Mouse (Mus musculus): ENCODE results near the gene Polr1c.
A peak's percentile ranks its signal among the peaks of the same experiment; 100 is the strongest.

The Polr1c gene

DNA sequence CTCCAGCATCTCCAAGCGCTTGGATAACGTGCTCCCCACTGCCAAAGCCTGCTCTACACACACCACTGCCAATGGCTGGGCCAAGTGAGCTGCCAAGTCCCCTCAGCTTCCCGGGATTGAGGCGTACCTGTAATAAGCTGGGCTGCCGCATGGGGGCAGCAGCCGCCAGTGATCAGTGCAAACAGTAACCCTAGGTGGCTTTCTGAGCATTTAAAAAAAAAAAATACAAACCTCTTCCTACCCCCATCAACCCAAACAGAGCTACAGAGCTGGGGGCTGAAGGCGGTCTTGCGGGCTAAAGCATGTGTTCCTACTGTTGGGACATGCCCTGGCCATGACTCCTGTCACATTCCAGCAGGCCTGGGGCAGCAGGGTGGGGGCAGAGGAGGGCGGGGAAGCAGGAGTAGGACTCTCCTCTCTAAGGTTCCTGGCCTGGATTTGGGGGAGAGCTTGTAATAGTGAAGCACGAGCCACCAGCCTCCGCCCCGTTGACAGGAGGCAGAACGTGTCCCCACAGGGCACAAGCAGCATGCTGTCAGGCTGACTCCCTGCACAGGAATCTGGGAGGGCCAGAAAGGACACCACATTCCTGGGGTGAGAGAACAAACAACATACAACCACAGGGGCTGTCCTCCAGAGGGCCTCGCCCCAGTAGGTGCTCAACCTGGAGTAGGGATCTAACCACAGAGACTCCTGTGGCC is 18.2 kb upstream of the Polr1c start:
- peak; percentile 71 for DNase-seq (ENCODE audit: low read depth, low spot score)

- no peak for DNase-seq (ENCODE audit: low read depth, low spot score)
These were observed 17.6 kb upstream of the Polr1c start for GRCm38 (mm10) chr17:46265502-46265901.

DNA sequence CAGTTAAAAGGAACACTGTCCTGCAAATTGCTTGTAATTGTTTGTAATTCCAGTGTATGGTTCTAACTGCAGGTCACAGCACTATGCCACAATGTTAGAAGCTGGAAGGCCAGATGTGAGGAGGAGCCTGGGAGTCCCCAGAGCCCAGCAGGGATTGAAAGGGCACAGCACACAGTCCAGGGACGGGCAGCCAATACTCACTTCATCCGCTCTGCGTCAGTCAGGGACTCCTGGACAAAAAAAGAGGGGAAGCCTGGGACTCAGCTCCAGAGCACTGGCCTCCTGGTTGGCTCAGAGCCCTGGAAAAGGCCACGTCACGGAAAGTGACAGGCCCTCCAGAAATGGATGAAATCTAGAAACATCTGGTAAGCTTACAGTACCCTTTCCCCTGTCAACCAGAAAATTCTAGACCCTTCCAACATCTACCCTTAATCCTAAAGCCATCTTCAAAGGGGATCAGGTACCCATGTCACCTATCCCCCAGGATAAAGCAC is 14.4 kb upstream of the Polr1c start:
- DNase-seq (ENCODE audit: low read depth, low spot score) = no peak

GRCm38 (mm10) chr17:46259675-46260074 is 11.8 kb upstream of the Polr1c start:
- DNase-seq (ENCODE audit: low read depth, low spot score) = no peak

GRCm38 (mm10) chr17:46258279-46259053 is 10.6 kb upstream of the Polr1c start:
- DNase-seq (ENCODE audit: low read depth, low spot score) = no peak

DNA sequence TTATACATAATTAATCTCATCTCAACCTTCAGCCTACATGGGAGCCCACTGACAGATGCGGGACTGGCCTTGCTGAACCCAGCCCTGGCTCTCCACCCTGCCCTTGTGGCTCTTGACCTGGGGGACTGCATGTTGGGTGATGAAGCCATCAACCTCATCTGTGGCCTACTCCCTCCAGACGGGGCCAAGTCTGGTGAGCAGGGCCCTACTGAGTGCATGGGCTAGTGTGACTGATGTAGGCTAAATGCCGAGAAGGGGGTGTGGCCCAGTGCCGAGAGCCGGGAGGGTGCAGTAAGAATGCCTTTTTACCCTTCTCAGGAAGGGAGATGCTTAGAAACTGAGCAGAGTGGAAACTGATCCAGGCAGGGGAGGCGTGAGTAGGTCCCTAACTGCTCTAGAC is 7.3 kb upstream of the Polr1c start:
- no peak for DNase-seq (ENCODE audit: low read depth, low spot score)

- DNase-seq (ENCODE audit: low read depth, low spot score) = no peak
These were observed 6.3 kb upstream of the Polr1c start for GRCm38 (mm10) chr17:46254106-46254505.

GRCm38 (mm10) chr17:46253452-46254084 is 5.7 kb upstream of the Polr1c start, which contains the start of gene Lrrc73:
Gene Lrrc73, plus strand, starts transcription at chr17:46253531.
- peak; percentile 84 for DNase-seq (ENCODE audit: low read depth, low spot score)

DNA sequence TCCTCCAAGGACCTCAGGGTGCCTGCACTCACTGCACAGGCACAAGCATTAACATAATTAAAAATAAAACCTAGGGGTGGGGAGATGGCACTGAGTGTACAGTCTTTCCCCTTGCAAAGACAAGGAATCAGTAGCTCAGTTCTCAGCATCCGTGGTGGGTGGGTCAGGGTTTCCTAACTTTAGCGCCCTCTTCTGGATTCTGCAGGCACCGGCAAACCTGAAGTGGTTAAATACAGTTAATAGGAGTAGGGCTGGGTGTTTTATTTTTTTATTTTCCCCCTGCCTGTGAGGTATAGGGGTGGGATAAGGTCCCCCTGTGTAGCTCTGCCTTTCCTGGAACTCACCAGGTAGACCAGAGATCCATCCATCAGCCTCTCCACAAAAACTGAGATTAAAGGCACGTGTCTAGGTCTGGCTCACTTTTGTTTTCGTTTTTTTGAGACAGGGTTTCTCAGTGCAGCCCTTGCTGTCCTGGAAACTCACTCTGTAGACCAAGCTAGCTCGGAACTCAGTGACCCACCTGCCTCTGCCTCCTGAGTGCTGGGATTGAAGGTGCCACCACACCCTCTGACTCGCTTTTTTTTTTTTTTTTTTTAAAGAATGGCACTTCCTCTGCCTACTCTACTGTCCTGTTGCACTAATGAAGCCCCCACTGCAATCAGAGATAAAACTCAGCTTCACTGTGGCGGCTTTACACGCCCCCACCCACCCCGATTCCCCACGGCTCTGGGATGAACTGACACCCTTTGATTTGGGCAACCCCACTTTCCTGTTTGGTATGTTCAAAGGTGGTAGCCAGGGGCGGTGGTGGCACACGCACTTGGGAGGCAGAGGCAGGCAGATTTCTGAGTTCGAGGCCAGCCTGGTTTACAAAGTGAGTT is 5.0 kb upstream of the Polr1c start:
- DNase-seq (ENCODE audit: low read depth, low spot score) = peak; percentile 65

- DNase-seq (ENCODE audit: low read depth, low spot score) = peak; percentile 61
These were observed 3.3 kb upstream of the Polr1c start for GRCm38 (mm10) chr17:46251174-46251573.

GRCm38 (mm10) chr17:46248189-46248522 is 302 bp upstream of the Polr1c start:
- no peak for DNase-seq (ENCODE audit: low read depth, low spot score)

GRCm38 (mm10) chr17:46244579-46244978 is 3.3 kb downstream of the Polr1c start:
- DNase-seq (ENCODE audit: low read depth, low spot score) = no peak

GRCm38 (mm10) chr17:46243624-46244023 is 4.2 kb downstream of the Polr1c start:
- DNase-seq (ENCODE audit: low read depth, low spot score) = no peak

- DNase-seq (ENCODE audit: low read depth, low spot score) = no peak
These were observed 4.9 kb downstream of the Polr1c start for GRCm38 (mm10) chr17:46242993-46243392.

DNA sequence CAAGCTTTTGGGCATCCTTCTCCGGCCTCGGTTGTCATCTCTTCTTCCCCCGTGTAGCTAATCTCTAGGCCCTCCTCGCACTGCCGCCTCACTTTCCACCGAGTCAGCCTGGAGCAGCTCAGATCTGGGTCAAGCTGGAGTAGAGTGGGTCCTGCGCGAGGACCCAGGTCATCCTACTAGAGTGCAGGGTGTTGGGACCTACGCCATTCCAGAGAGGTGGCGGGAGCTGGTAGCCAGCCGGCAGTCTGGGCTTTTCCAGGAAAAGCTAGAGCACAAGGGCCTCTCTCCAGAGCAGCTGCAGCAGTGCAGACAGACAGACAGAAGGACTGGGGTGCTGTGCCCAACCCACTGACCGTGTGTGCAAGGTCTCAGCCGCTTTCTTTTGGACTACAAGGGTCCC is 5.6 kb downstream of the Polr1c start:
- no peak for DNase-seq (ENCODE audit: low read depth, low spot score)

DNA sequence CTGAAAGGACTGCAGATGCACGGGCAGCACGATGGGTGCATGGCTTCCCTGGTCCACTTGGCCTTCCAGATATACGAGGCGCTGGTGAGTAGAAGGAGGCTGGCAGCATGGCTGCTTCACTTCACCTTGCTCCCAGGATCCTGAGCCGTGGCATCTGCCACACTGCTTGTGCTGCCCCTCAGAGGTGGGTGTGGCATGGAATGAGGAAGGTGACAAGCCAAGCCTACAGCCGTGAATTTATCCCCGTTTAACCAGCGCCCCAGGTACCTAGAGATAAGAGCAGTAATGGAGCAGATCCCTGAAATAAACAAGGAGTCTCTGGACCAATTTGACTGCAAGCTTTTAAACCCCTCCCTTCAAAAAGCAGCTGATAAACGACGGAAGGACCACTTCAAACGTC is 6.4 kb downstream of the Polr1c start:
- DNase-seq (ENCODE audit: low read depth, low spot score) = no peak

GRCm38 (mm10) chr17:46239516-46240114 is 8.2 kb downstream of the Polr1c start:
- DNase-seq (ENCODE audit: low read depth, low spot score) = no peak

GRCm38 (mm10) chr17:46237480-46237879 is 10.4 kb downstream of the Polr1c start:
- DNase-seq (ENCODE audit: low read depth, low spot score) = no peak

GRCm38 (mm10) chr17:46237079-46237478 is 10.8 kb downstream of the Polr1c start:
- no peak for DNase-seq (ENCODE audit: low read depth, low spot score)

DNA sequence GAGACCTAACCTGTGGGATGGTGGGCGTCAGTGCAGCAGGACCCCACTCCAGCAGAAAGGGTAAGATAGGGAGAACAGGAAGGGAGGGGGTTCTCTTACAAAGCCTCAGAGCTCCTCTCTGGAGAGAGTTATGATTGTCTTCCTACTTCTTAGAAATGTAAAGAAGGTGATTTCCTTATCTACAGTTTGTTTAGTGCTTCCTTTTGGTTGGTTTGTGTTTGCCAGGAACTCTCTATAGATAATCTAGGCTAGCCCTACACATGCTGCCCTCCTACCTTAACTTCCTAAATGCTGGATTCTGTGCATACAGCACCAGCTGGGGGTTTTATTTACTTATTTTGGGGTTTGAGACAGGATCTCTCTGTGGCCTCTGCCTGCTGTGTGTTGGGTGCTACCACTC is 11.8 kb downstream of the Polr1c start:
- DNase-seq (ENCODE audit: low read depth, low spot score) = no peak

DNA sequence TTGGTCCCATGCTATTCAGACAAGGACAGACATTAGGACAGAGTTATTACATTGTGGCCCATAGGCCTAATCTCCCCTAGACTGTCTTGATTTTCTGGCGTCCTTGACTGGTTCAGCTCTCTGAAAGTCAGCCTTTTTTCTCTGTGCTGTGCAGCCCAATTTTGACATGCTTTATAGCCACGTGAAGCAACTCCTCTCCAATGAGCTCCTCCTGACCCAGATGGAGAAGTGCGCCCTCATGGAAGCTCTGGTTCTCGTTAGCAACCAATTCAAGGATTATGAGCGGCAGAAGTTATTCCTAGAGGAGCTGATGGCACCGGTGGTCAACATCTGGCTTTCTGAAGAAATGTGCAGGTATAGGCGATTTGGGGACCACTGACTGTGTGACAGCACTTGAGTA is 20.3 kb downstream of the Polr1c start:
- DNase-seq (ENCODE audit: low read depth, low spot score) = no peak
